Mouse (Mus musculus) C2C12 (cell line): ENCODE data around the gene Exosc3.

Source experiments
- CEBPB ChIP-seq: IDR thresholded peaks from one replicate; pipeline ENCODE4 v1.6.1; 2011; ENCODE audit warnings: low read depth, mild to moderate bottlenecking, control low read depth, moderate library complexity
- CTCF ChIP-seq: IDR thresholded peaks from one replicate; pipeline ENCODE4 v1.5.1; 2011; ENCODE audit not compliant: control insufficient read depth, insufficient read depth, insufficient read length
- FOSL1 ChIP-seq: IDR thresholded peaks from one replicate; pipeline ENCODE4 v1.8.0; 2011; ENCODE audit warnings: mild to moderate bottlenecking, low read length; ENCODE audit not compliant: poor library complexity, insufficient read depth, severe bottlenecking
- MAX ChIP-seq: IDR thresholded peaks from one replicate; pipeline ENCODE4 v1.6.1; 2011; ENCODE audit warnings: mild to moderate bottlenecking, control low read depth
- USF1 ChIP-seq: IDR thresholded peaks from one replicate; pipeline ENCODE4 v1.6.1; 2011; ENCODE audit warnings: low read depth, mild to moderate bottlenecking, control low read depth, moderate library complexity

DNA sequence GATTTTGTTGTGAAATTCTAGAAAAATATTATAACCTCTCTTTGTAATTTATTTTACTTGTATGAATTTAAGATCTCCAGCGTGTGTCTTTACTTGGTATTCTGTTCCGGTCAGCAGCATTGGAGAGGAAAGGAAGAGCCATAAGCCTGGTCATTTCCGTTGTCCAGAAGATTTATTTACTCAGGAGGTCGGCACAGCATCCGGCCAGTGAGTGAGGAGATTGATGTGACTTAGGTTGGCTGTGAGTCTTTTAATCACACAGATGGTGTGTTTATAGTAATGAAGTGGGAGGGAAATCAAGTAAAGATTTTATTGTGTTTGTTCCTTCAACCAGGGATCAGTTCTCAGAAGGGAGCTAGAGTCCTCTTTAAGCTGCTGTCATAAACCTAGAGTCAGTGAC, 32.3 kb upstream of the Exosc3 start:
- TF ChIP-seq CTCF (no peak), MAX (no peak), USF1 (no peak), FOSL1 (no peak), CEBPB (no peak)
